Mouse (Mus musculus) thymus, postnatal 14 days (tissue): ENCODE results near the gene Capza1.
"Not testable (repeated sequence)": the region's sequence is repeated elsewhere in the genome, so short reads cannot be mapped to it uniquely, and the experiment has no call there.

Source experiments
- DNase-seq: peaks from one replicate; pipeline ENCODE4 v3.0.0; 2021

Capza1 gene

GRCm38 (mm10) chr3:104816130-104816529 lies 48.2 kb downstream of the Capza1 start:
- no peak for DNase-seq

- no peak for DNase-seq
These were observed 49.0 kb downstream of the Capza1 start for GRCm38 (mm10) chr3:104815346-104815745.

- DNase-seq: no peak
These were observed 49.6 kb downstream of the Capza1 start for GRCm38 (mm10) chr3:104814746-104815145.

- not testable (repeated sequence) for DNase-seq
These were observed 51.1 kb downstream of the Capza1 start for GRCm38 (mm10) chr3:104813227-104813626.

GRCm38 (mm10) chr3:104812254-104812653 lies 52.1 kb downstream of the Capza1 start:
- no peak for DNase-seq

GRCm38 (mm10) chr3:104811752-104812151 lies 52.6 kb downstream of the Capza1 start:
- DNase-seq: no peak

- no peak for DNase-seq
These were observed 58.8 kb downstream of the Capza1 start for GRCm38 (mm10) chr3:104805539-104805938.

GRCm38 (mm10) chr3:104804312-104804711 lies 60.0 kb downstream of the Capza1 start:
- DNase-seq: no peak

GRCm38 (mm10) chr3:104801481-104801880 lies 62.8 kb downstream of the Capza1 start:
- no peak for DNase-seq

- DNase-seq: no peak
These were observed 63.6 kb downstream of the Capza1 start for GRCm38 (mm10) chr3:104800681-104801080.

- DNase-seq: no peak
These were observed 67.7 kb downstream of the Capza1 start for GRCm38 (mm10) chr3:104796430-104797082.

GRCm38 (mm10) chr3:104795661-104796340 lies 68.5 kb downstream of the Capza1 start:
- DNase-seq: no peak

GRCm38 (mm10) chr3:104794953-104795470 lies 69.3 kb downstream of the Capza1 start:
- no peak for DNase-seq

GRCm38 (mm10) chr3:104793871-104794828 lies 70.2 kb downstream of the Capza1 start:
- no peak for DNase-seq

GRCm38 (mm10) chr3:104792360-104793270 lies 71.7 kb downstream of the Capza1 start:
- DNase-seq: no peak

- DNase-seq: no peak
These were observed 72.6 kb downstream of the Capza1 start for GRCm38 (mm10) chr3:104791671-104792070.

- no peak for DNase-seq
These were observed 73.3 kb downstream of the Capza1 start for GRCm38 (mm10) chr3:104791017-104791416.

- no peak for DNase-seq
These were observed 73.8 kb downstream of the Capza1 start for GRCm38 (mm10) chr3:104790401-104790937.

GRCm38 (mm10) chr3:104789822-104790221 lies 74.5 kb downstream of the Capza1 start:
- no peak for DNase-seq

GRCm38 (mm10) chr3:104789312-104789605 lies 75.0 kb downstream of the Capza1 start:
- no peak for DNase-seq

GRCm38 (mm10) chr3:104788561-104789311 lies 75.6 kb downstream of the Capza1 start:
- DNase-seq: peak; percentile 42
